Mouse (Mus musculus): ENCODE data around the gene Selplg. TPM values are rescaled to one million over a fixed set of nuclear protein-coding genes. Genes with fewer than 3 reads are reported as not detected.

Selplg gene
- total RNA-seq, 2 experiments from 2014 or later = 0.43 to 1.2 TPM

GRCm38 (mm10) chr5:113854494-113854893 lies 22.1 kb upstream of the Selplg start:
- peak; percentile 77 for DNase-seq

GRCm38 (mm10) chr5:113853541-113853940 lies 21.1 kb upstream of the Selplg start:
- DNase-seq = no peak

- no peak for DNase-seq
Measured at GRCm38 (mm10) chr5:113852463-113852862, 20.0 kb upstream of the Selplg start.

- DNase-seq = no peak
Measured at GRCm38 (mm10) chr5:113850680-113851230, 18.3 kb upstream of the Selplg start.

GRCm38 (mm10) chr5:113847636-113848035 lies 15.2 kb upstream of the Selplg start:
- DNase-seq = no peak

- DNase-seq = no peak
Measured at GRCm38 (mm10) chr5:113846656-113847055, 14.2 kb upstream of the Selplg start.

GRCm38 (mm10) chr5:113845627-113846026 lies 13.2 kb upstream of the Selplg start:
- DNase-seq = no peak

- no peak for DNase-seq
Measured at GRCm38 (mm10) chr5:113844721-113845120, 12.3 kb upstream of the Selplg start.

- DNase-seq = no peak
Measured at GRCm38 (mm10) chr5:113844106-113844505, 11.7 kb upstream of the Selplg start.

- no peak for DNase-seq
Measured at GRCm38 (mm10) chr5:113842906-113843305, 10.5 kb upstream of the Selplg start.

- DNase-seq = no peak
Measured at GRCm38 (mm10) chr5:113842244-113842643, 9.8 kb upstream of the Selplg start.

- DNase-seq = no peak
Measured at GRCm38 (mm10) chr5:113841243-113842225, 9.1 kb upstream of the Selplg start.

- no peak for DNase-seq
Measured at GRCm38 (mm10) chr5:113840443-113840842, 8.0 kb upstream of the Selplg start.

GRCm38 (mm10) chr5:113836961-113837360 lies 4.5 kb upstream of the Selplg start:
- DNase-seq = no peak

- no peak for DNase-seq
Measured at GRCm38 (mm10) chr5:113833316-113833947, 988 bp upstream of the Selplg start.

- DNase-seq = no peak
Measured at GRCm38 (mm10) chr5:113831741-113832140, 703 bp downstream of the Selplg start.

- DNase-seq = no peak
Measured at GRCm38 (mm10) chr5:113830796-113831195, 1.6 kb downstream of the Selplg start.

GRCm38 (mm10) chr5:113830292-113830643 lies 2.2 kb downstream of the Selplg start:
- DNase-seq = peak; percentile 54

GRCm38 (mm10) chr5:113829566-113830291 lies 2.7 kb downstream of the Selplg start:
- no peak for DNase-seq

GRCm38 (mm10) chr5:113828481-113828880 lies 4.0 kb downstream of the Selplg start:
- no peak for DNase-seq

GRCm38 (mm10) chr5:113827991-113828411 lies 4.4 kb downstream of the Selplg start:
- no peak for DNase-seq

GRCm38 (mm10) chr5:113826619-113827018 lies 5.8 kb downstream of the Selplg start:
- DNase-seq = no peak
